Mouse (Mus musculus) liver, postnatal 0 days (tissue): ENCODE measurements around the gene Tmem174. TPM values are rescaled to one million over a fixed set of nuclear protein-coding genes. Genes with fewer than 3 reads are reported as not detected.

Experiments
- ATAC-seq: fragments of 200-750 bp; cut with Nextera tagmentation; 2 replicates; pipeline ENCODE4 v1.8.0; 2017; ENCODE audit warnings: mild to moderate bottlenecking, moderate library complexity
- DNase-seq: peaks from one replicate; pipeline ENCODE4 v3.0.0-alpha.2; 2016
- H3K27ac ChIP-seq: fragments of 300-500 bp; sonication (generic); 2 replicates; pipeline ENCODE4 v1.5.1; 2014; ENCODE audit warnings: antibody characterized with exemption, moderate library complexity, mild to moderate bottlenecking, low read depth
- H3K27me3 ChIP-seq: fragments of 300-500 bp; sonication (generic); 2 replicates; pipeline ENCODE4 v1.6.1; 2014; ENCODE audit warnings: low read length, control low read depth, mixed read lengths; ENCODE audit not compliant: insufficient read depth
- H3K36me3 ChIP-seq: fragments of 300-500 bp; sonication (generic); replicated peaks from 2 replicates; pipeline ENCODE4 v1.6.1; 2014; ENCODE audit warnings: mild to moderate bottlenecking, control low read depth, low read length, moderate library complexity, mixed read lengths; ENCODE audit not compliant: insufficient read depth
- H3K4me1 ChIP-seq: fragments of 300-500 bp; sonication (generic); 2 replicates; pipeline ENCODE4 v1.6.1; 2014; ENCODE audit warnings: antibody characterized with exemption, mild to moderate bottlenecking, control low read depth; ENCODE audit not compliant: insufficient read depth
- H3K4me2 ChIP-seq: fragments of 300-500 bp; sonication (generic); 2 replicates; pipeline ENCODE4 v1.6.1; 2014; ENCODE audit warnings: low read depth, mild to moderate bottlenecking, low read length, moderate library complexity, mixed read lengths
- H3K4me3 ChIP-seq: fragments of 300-500 bp; sonication (generic); 2 replicates; pipeline ENCODE4 v1.5.1; 2014; ENCODE audit warnings: low read depth, low read length
- H3K9ac ChIP-seq: fragments of 300-500 bp; sonication (generic); replicated peaks from 2 replicates; pipeline ENCODE4 v1.6.1; 2014; ENCODE audit warnings: mild to moderate bottlenecking, moderate library complexity
- H3K9me3 ChIP-seq: fragments of 300-500 bp; sonication (generic); 2 replicates; pipeline ENCODE4 v1.6.1; 2016; ENCODE audit warnings: mild to moderate bottlenecking, control low read depth, low read length, mixed read lengths
- CTCF ChIP-seq: sonication (generic); IDR thresholded peaks from 2 replicates; pipeline ENCODE4 v1.5.1; 2016; ENCODE audit warnings: antibody characterized with exemption, low read depth
- EP300 ChIP-seq: IDR thresholded peaks from 2 replicates; pipeline ENCODE4 v1.6.1; 2016; ENCODE audit warnings: antibody characterized with exemption, low read depth, mild to moderate bottlenecking
- WGBS: fragments of 180-500 bp; shearing (Covaris S2); extraction: QIAGEN DNeasy Blood & Tissue Kit; methylation state at CpG from one replicate; pipeline ENCODE4 v1.1.7; 2014; ENCODE audit not compliant: insufficient replicate concordance; 5-methylcytosine and 5-hydroxymethylcytosine counted together
- polyA plus RNA-seq: library from polyadenylated mRNA; unstranded; fragments of >200 nt; fragmentation: Nextera tagmentation; extraction: Ambion mirVana; gene quantifications from 2 replicates; pipeline ENCODE4 v1.2.1, GENCODE M21; 2015

Gene Tmem174
- polyA plus RNA-seq, 1 experiment from 2014 or later, result not detected

DNA sequence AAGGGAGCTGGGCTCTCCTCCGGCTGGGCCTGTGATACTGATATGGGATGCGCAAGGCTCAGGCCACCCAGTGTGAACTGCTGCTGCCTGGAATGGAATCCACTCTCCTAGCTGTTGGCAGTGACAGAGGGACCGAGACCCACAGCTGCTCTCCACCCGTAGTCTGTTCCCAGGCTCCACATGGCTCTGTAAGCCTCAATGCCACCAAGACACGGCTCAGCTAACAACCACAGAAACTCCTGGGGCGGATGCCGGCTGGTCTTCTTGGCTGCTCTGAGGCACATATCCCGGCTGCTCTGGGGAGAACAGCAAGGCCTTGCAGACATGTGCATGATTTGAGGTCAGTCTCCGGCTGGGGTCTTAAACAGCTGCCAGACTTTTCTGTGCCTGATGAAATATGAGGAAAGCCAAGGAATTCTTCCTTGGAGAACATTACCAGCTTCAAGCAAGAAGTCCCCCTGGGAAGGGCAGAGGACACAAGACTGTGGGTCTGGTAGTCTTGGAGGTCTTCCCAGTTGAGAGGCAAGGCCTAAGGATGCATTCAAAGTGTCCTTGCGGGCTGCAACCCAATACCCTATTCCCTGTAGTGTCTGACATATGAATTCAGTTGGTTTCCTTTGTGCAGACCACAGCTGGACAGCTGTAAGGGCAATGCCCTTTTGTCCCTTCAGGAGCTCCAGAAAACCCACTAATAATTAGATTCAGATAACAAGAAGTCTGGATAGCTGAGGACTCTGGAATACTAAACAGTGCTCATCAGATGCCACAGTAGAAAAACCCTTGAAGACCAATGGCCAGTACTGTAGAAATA is 17.1 kb upstream of the Tmem174 start:
- Histone ChIP-seq H3K36me3 (no peaks in the 10 kb centered on the region), H3K9me3 (no peaks in the 10 kb centered on the region), H3K27me3 (no peaks in the 10 kb centered on the region), H3K9ac (no peak overlapping the region), H3K4me3 (no peak overlapping the region), H3K4me1 (no peaks in the 10 kb centered on the region), H3K27ac (0 out of 2 replicates have a peak overlapping the region, but pooled peaks have one; percentile 11), H3K4me2 (no peak overlapping the region)
- WGBS, result 84% methylated on average over 10 of the region's 10 CpGs
- no peak for DNase-seq
- no peak for TF ChIP-seq CTCF
- TF ChIP-seq EP300, result no peak
- no peak for ATAC-seq

DNA sequence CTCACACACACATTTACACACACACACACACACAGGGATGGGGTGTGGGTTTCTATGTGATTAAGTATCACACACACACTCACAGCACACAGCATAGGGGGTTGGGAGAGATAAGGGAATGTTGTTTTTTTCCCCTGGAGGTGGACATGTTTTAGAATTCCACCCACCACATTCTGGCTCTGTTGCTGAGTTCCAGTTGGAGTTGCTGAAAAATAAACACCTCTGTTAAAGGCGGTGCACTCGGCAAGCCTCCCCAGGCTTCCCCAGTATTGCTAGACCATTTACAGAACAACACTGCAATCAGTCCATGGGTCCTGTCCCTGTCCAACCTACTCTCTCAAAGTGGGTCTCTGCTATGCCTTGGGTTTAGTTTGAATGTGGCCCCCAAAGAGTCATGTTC is 15.0 kb upstream of the Tmem174 start:
- H3K36me3 ChIP-seq, result no peaks in the 10 kb centered on the region
- TF ChIP-seq CTCF (no peak), EP300 (no peak)
- no peaks in the 10 kb centered on the region for H3K27me3 ChIP-seq
- no peak overlapping the region for H3K27ac ChIP-seq
- H3K9me3 ChIP-seq, result no peaks in the 10 kb centered on the region
- H3K4me1 ChIP-seq, result no peaks in the 10 kb centered on the region
- WGBS, result 58% methylated on average over 2 of the region's 2 CpGs
- no peak overlapping the region for H3K9ac ChIP-seq
- H3K4me2 ChIP-seq, result no peak overlapping the region
- ATAC-seq (no peak), DNase-seq (no peak)
- H3K4me3 ChIP-seq, result no peak overlapping the region

DNA sequence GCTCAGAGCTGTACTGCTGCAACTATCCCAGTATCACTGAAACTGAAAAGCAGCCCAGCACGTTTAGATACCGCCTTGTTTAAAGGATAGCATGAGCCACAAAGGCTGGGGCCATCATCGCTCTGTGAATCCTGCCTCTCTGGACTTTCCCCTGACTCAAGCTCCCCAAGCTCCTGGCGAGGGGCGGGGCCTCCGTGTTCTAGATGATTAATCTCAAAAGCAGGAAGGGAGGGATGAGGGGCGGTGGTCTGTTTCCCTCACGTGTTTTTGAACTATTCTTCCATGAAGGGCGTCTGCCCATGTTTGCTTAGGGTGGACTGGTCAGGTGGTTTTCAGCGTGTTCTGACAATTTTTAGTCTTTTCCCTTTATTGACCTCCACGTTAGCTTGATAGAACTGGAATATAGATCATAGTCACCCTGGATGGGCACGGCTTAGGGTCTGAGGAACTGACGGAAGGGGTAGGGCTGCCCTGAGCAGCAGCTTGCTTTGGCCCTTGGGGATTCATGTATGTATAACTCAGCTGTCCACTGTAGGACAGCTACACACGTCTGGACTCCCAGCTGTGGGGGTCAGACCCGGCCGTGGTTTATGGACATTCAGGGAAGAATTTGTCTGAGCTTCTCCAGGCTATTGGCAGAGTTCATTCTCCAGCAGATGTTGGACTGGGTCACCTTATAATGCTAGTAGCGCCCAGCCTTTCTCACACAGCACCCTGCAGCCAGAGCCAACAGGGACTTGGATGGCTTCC is 14.2 kb upstream of the Tmem174 start:
- no peak for DNase-seq
- Histone ChIP-seq H3K4me1 (no peaks in the 10 kb centered on the region), H3K9ac (no peak overlapping the region), H3K27me3 (no peaks in the 10 kb centered on the region), H3K27ac (no peak overlapping the region), H3K36me3 (no peaks in the 10 kb centered on the region), H3K4me2 (no peak overlapping the region), H3K4me3 (no peak overlapping the region), H3K9me3 (no peaks in the 10 kb centered on the region)
- ATAC-seq, result no peak
- 66% methylated on average over 17 of the region's 17 CpGs for WGBS
- TF ChIP-seq CTCF (no peak), EP300 (no peak)

DNA sequence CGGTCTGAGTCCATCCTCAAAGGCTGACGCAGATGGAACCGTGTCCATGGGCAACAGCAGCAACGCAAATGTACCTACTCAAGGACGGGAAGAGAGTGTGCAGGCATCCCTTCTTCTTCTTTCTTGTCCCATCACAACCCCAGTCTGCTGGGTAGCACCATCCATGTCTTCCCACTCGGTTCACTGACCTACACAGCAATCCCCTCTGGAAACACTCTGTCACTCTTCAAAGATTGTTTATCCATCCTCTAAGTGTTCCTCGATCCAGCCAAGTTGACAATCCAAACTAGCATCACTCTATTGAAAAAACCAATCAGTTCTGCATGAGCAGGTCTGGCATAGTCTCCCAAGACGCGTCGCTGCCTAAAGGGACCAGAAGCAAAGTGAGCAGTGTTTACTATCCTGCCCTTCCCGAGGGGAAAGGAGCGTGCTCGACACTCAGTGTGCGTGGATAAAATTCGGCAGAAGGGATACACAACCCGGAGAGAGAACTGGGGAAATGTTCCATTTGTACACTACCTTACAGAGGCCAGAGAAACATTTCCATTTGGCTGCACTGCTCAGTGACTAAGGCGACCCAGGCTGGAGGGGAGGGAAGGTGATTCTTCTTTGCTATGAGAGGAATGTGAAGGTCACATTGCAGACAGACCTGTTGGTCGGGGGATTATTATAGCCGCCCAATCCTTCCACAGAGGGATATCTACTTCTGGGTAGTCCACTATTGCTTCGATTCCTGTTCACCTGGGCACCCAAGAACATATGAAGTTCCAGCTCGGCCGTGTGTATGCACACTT is 10.8 kb upstream of the Tmem174 start:
- no peak for DNase-seq
- no peaks in the 10 kb centered on the region for H3K27me3 ChIP-seq

DNA sequence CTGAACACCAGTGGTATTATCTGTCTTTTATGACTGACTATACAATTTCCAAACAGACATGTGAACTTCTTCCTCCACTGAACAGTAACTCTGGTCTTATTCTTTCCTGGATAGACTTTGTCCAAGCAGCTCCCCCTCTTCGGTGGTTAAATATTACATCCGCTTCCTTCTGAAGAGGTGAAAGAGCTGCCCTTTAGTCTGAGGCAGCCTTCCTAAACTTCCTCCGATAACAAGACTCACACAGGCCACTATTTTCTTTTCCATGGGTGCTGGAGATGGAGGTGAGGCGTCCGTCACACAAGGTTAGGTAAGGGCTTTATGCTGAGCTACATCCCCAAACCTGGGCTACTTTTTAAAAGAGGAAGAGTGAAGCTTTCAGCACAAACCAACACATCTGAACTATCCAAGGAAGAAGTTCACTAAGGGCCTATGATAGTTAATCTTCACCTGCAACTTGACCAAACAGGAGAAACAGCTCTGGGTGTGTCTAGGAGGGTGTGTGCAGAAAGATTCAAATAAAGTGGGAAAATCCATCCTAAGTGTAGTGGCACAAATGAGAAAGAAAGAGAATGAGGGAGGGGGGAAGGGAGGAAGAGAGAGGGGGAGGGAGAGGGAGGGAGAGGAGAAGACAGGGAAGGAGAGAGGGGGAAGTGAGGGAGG is 1.4 kb upstream of the Tmem174 start:
- Histone ChIP-seq H3K4me2 (no peak overlapping the region), H3K27ac (no peak overlapping the region), H3K9me3 (peaks cover 6% of the 10 kb centered on the region; the same call in 1 of the 2 replicates), H3K36me3 (no peaks in the 10 kb centered on the region), H3K27me3 (0 out of 2 replicates have a peak, but pooled peaks cover 5% of the 10 kb centered on the region), H3K9ac (no peak overlapping the region), H3K4me1 (no peaks in the 10 kb centered on the region), H3K4me3 (no peak overlapping the region)
- ATAC-seq, result no peak
- DNase-seq, result no peak
- TF ChIP-seq EP300 (no peak), CTCF (no peak)
- 62% methylated on average over 5 of the region's 5 CpGs for WGBS

More for the DNA sequence above, 10.8 kb upstream of the Tmem174 start:
- Histone ChIP-seq H3K4me1 (no peaks in the 10 kb centered on the region), H3K9me3 (no peaks in the 10 kb centered on the region), H3K4me2 (no peak overlapping the region), H3K27ac (no peak overlapping the region), H3K36me3 (no peaks in the 10 kb centered on the region), H3K4me3 (no peak overlapping the region), H3K9ac (no peak overlapping the region)
- TF ChIP-seq EP300 (no peak), CTCF (no peak)
- WGBS, result 81% methylated on average over 22 of the region's 22 CpGs
- no peak for ATAC-seq
